Mouse (Mus musculus) lung, adult 2 months (tissue): ENCODE measurements at regions not wholly inside any gene's neighbourhood (a gene's known extent, or its start where the extent isn't known, plus 50 kb on each side); places are given as distances from the start of the nearest gene placed in this dataset.

Source experiments
- CTCF ChIP-seq: fragments of 200-500 bp; IDR thresholded peaks from 2 replicates; pipeline ENCODE4 v1.5.1; 2011; ENCODE audit warnings: mild to moderate bottlenecking, low read length, control low read depth; ENCODE audit not compliant: insufficient read depth
- POLR2A ChIP-seq: fragments of 200-500 bp; IDR thresholded peaks from 2 replicates; pipeline ENCODE4 v1.6.1; 2011; ENCODE audit warnings: low read depth, mild to moderate bottlenecking, control low read depth, low read length, borderline replicate concordance; ENCODE audit errors: extremely low read depth

GRCm38 (mm10) chr16:76896305-76896704, 117.2 kb upstream of the Usp25 start:
- TF ChIP-seq CTCF, result no peak
- TF ChIP-seq POLR2A, result no peak
